Mouse (Mus musculus): ENCODE results near the gene Paqr9.

GRCm38 (mm10) chr9:95522561-95522960, 36.9 kb upstream of the Paqr9 start:
- TF ChIP-seq CTCF (IDR thresholded peaks at IDR 0.05; ENCODE audit: low read depth) (no peak), EP300 (IDR thresholded peaks at IDR 0.05; ENCODE audit: low read depth) (no peak)
